In genomic region chr2:158584621-158585358, GRCm38 (mm10) we compare ENCODE assay signal across 9 mouse cellular contexts. TPM values are rescaled to one million over a fixed set of nuclear protein-coding genes. Genes with fewer than 3 reads are reported as not detected.
DNase-seq lines count a peak whose midpoint lies in the region; ATAC-seq and TF ChIP-seq lines count a peak whose summit lies in the region.
"Had no signal": no experiment of that assay in that cellular context is flagged by ENCODE, and none has a peak within 500 bp of the region (broad histone marks: within the 10 kb centered on the region; RNA-seq: fewer than 3 reads in every experiment).

No protein-coding gene starts in this region.

- no peak for TF ChIP-seq EP300 in heart, adult 2 months (IDR thresholded peaks at IDR 0.05; ENCODE audit: insufficient read depth, low read depth, low read length)

- no peaks in the 10 kb centered on the region for H3K9me3 ChIP-seq in heart, embryonic 10.5 days
- H3K9me3 ChIP-seq in neural tube, embryonic 11.5 days (ENCODE audit: control insufficient read depth, low read length) = no peaks in the 10 kb centered on the region
- no peaks in the 10 kb centered on the region for H3K9me3 ChIP-seq in forebrain, embryonic 10.5 days
- H3K9me3 ChIP-seq: heart, embryonic 13.5 days had no signal

- WGBS in heart, embryonic 10.5 days = 1% methylated on average over 12 of the region's 12 CpGs
- WGBS in heart, adult 2 months = 2% methylated on average over 12 of the region's 12 CpGs
- WGBS in neural tube, embryonic 11.5 days = 10% methylated on average over 12 of the region's 12 CpGs
- 15% methylated on average over 12 of the region's 12 CpGs for WGBS in forebrain, embryonic 10.5 days

- no peak overlapping the region for H3K27ac ChIP-seq in heart, embryonic 10.5 days
- no peak overlapping the region for H3K27ac ChIP-seq in heart, adult 2 months
- no peak overlapping the region for H3K27ac ChIP-seq in neural tube, embryonic 11.5 days (ENCODE audit: low read depth, low read length)
- no peak overlapping the region for H3K27ac ChIP-seq in forebrain, embryonic 10.5 days
- H3K27ac ChIP-seq: heart, embryonic 13.5 days had no signal

- DNase-seq in heart, embryonic 10.5 days (ENCODE audit: low spot score) = peak; percentile 90
- no peak for DNase-seq in heart, adult 2 months
- peak; percentile 16 for DNase-seq in c-Kit-positive CD71-positive TER-119-negative erythroid progenitor cells, embryonic 14.5 days (ENCODE audit: low read depth)
- peak; percentile 35 to 71 for DNase-seq in kidney, postnatal 36 days
- DNase-seq in neural tube, embryonic 11.5 days (ENCODE audit: low spot score) = peak; percentile 47
- no peak for DNase-seq in gastrocnemius, postnatal 25 days
- DNase-seq in forebrain, embryonic 10.5 days (ENCODE audit: extremely low spot score, low spot score) = no peak

- no peaks in the 10 kb centered on the region for H3K79me2 ChIP-seq in heart, adult 2 months (replicated peaks; ENCODE audit: control insufficient read depth, insufficient read depth, low read length)

- no peak for ATAC-seq in neural tube, embryonic 11.5 days (ENCODE audit: insufficient read depth, low FRiP score, low TSS enrichment)
- ATAC-seq in cerebellum, adult (ENCODE audit: insufficient number of reproducible peaks, low FRiP score, low TSS enrichment) = no peak

- no peak overlapping the region for H3K4me3 ChIP-seq in heart, embryonic 10.5 days
- H3K4me3 ChIP-seq in heart, adult 2 months = no peak overlapping the region
- no peak overlapping the region for H3K4me3 ChIP-seq in neural tube, embryonic 11.5 days (ENCODE audit: low read depth, low read length)
- H3K4me3 ChIP-seq in forebrain, embryonic 10.5 days = no peak overlapping the region
- H3K4me3 ChIP-seq: heart, embryonic 13.5 days had no signal

- no peak overlapping the region for H3K9ac ChIP-seq in heart, adult 2 months (ENCODE audit: low read depth, low read length)
- no peak overlapping the region for H3K9ac ChIP-seq in neural tube, embryonic 11.5 days (ENCODE audit: low read length)
- H3K9ac ChIP-seq: heart, embryonic 13.5 days had no signal

- no peak overlapping the region for H3K4me2 ChIP-seq in neural tube, embryonic 11.5 days (ENCODE audit: low read depth)
- H3K4me2 ChIP-seq: heart, embryonic 13.5 days had no signal

- intact Hi-C loops in heart, adult 2 months (cut with DNase I) = no loop called here

- TF ChIP-seq POLR2A in heart, adult 2 months (IDR thresholded peaks at IDR 0.05; ENCODE audit: insufficient read depth, low read depth, low read length) = no peak

- H3K36me3 ChIP-seq in heart, embryonic 10.5 days = no peaks in the 10 kb centered on the region
- H3K36me3 ChIP-seq in heart, adult 2 months (ENCODE audit: control insufficient read depth, insufficient read depth, low read length) = no peaks in the 10 kb centered on the region
- H3K36me3 ChIP-seq in neural tube, embryonic 11.5 days (ENCODE audit: control insufficient read depth, insufficient read depth, low read length) = no peaks in the 10 kb centered on the region
- H3K36me3 ChIP-seq in forebrain, embryonic 10.5 days (replicated peaks) = no peaks in the 10 kb centered on the region
- H3K36me3 ChIP-seq: heart, embryonic 13.5 days had no signal

- H3K27me3 ChIP-seq in heart, embryonic 10.5 days (ENCODE audit: insufficient read depth, poor library complexity, severe bottlenecking) = peaks cover 27% of the 10 kb centered on the region
- H3K27me3 ChIP-seq in heart, adult 2 months (ENCODE audit: control insufficient read depth, insufficient read depth, low read length) = no peaks in the 10 kb centered on the region; the same call in 1 of the 2 replicates
- H3K27me3 ChIP-seq in neural tube, embryonic 11.5 days (ENCODE audit: control insufficient read depth, insufficient read depth, low read length) = 0 out of 2 replicates have a peak, but pooled peaks cover 3% of the 10 kb centered on the region
- peaks cover 25% of the 10 kb centered on the region for H3K27me3 ChIP-seq in forebrain, embryonic 10.5 days (ENCODE audit: poor library complexity, severe bottlenecking)

- H3K4me1 ChIP-seq in heart, embryonic 10.5 days = peaks cover 15% of the 10 kb centered on the region
- H3K4me1 ChIP-seq in heart, adult 2 months (ENCODE audit: control insufficient read depth, insufficient read depth, low read length) = no peaks in the 10 kb centered on the region
- 0 out of 2 replicates have a peak, but pooled peaks cover 5% of the 10 kb centered on the region for H3K4me1 ChIP-seq in neural tube, embryonic 11.5 days (ENCODE audit: control insufficient read depth, insufficient read depth, low read length)
- peaks cover 28% of the 10 kb centered on the region for H3K4me1 ChIP-seq in forebrain, embryonic 10.5 days

- TF ChIP-seq CTCF in heart, adult 2 months (IDR thresholded peaks at IDR 0.05) = no peak

RNA-seq across cellular contexts. Expression of gene Slc32a1, which starts 25.8 kb away (rescaled TPM):
- not detected in 2 replicates for polyA plus RNA-seq in heart, embryonic 10.5 days (2016; fragmentation: Nextera tagmentation; extraction: Ambion mirVana)
- total RNA-seq in heart, adult 2 months (2021) = not detected
- polyA plus RNA-seq in heart, adult 2 months (2012; rRNA removed) = not detected in 2 replicates
- 1.6 and 2.4 TPM in 2 replicates for polyA plus RNA-seq in neural tube, embryonic 11.5 days (2014; fragmentation: Nextera tagmentation; extraction: Ambion mirVana)
- total RNA-seq in gastrocnemius, postnatal 25 days (2021) = not detected
- polyA plus RNA-seq in forebrain, embryonic 10.5 days (2016; fragmentation: Nextera tagmentation; extraction: Ambion mirVana) = 0.14 and 0.47 TPM in 2 replicates
- polyA plus RNA-seq: heart, embryonic 13.5 days had no signal

RNA-seq across cellular contexts. Expression of gene Actr5, which starts 39.9 kb away (rescaled TPM):
- 8.5 and 12.7 TPM in 2 replicates for polyA plus RNA-seq in heart, embryonic 10.5 days (2016; fragmentation: Nextera tagmentation; extraction: Ambion mirVana)
- total RNA-seq in heart, adult 2 months (2021) = 1 to 10 TPM; 4.8 to 6.4 TPM
- polyA plus RNA-seq in heart, adult 2 months (2012; rRNA removed) = 2.9 and 3.5 TPM in 2 replicates
- 15.1 and 16.6 TPM in 2 replicates for polyA plus RNA-seq in neural tube, embryonic 11.5 days (2014; fragmentation: Nextera tagmentation; extraction: Ambion mirVana)
- 1 to 10 TPM; 2.5 to 3.2 TPM for total RNA-seq in gastrocnemius, postnatal 25 days (2021)
- 14.1 and 17.0 TPM in 2 replicates for polyA plus RNA-seq in forebrain, embryonic 10.5 days (2016; fragmentation: Nextera tagmentation; extraction: Ambion mirVana)

Comparison
In these comparisons a context has a peak if more than half of its experiments do, and no peak if none do; other contexts are left out.
1. DNase-seq: peak in heart, embryonic 10.5 days (single experiment), c-Kit-positive CD71-positive TER-119-negative erythroid progenitor cells, embryonic 14.5 days (single experiment), kidney, postnatal 36 days (2 of 2) and neural tube, embryonic 11.5 days (single experiment); none in heart, adult 2 months (0 of 2), gastrocnemius, postnatal 25 days (single experiment) and forebrain, embryonic 10.5 days (single experiment).